ENCODE assay signal across 26 mouse cellular contexts in the genomic region with DNA sequence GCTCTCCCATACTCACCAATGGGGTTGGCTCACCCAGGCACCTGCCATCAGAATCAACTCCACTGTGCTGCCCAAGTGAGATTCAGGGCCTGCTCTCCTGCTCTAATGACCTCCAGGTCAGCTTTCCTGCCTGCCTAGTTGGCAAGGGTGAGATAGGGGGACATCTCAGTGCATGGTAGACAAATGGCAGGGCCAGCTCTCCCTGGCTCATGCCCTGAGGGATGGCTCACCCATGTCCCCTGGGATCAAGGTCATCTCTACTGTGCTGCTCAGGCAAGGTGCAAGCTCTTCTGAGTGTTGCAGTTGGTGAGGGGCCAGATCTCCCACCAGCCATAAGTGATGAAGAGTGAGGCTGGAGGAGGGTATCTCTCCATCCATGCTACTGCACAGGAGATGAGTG.
"Had no signal": no experiment of that assay in that cellular context is flagged by ENCODE, and none has a peak within 500 bp of the region (broad histone marks: within the 10 kb centered on the region; RNA-seq: fewer than 3 reads in every experiment).

No protein-coding gene starts in this region.

- H3K4me3 ChIP-seq: gastrocnemius, adult 2 months; heart, embryonic 13.5 days; heart, embryonic 15.5 days; hindbrain, embryonic 13.5 days; hindbrain, embryonic 15.5 days; intestine, embryonic 15.5 days; kidney, embryonic 15.5 days; limb, embryonic 12.5 days had no signal

- H3K9me3 ChIP-seq: heart, embryonic 15.5 days; hindbrain, embryonic 13.5 days; hindbrain, embryonic 15.5 days; intestine, embryonic 15.5 days; kidney, embryonic 15.5 days; limb, embryonic 12.5 days had no signal

- H3K4me2 ChIP-seq: heart, embryonic 11.5 days; heart, embryonic 13.5 days; heart, embryonic 15.5 days; hindbrain, embryonic 13.5 days; hindbrain, embryonic 15.5 days; intestine, embryonic 15.5 days; kidney, embryonic 15.5 days; limb, embryonic 12.5 days; liver, embryonic 11.5 days had no signal

- H3K36me3 ChIP-seq: heart, embryonic 13.5 days; heart, embryonic 15.5 days; hindbrain, embryonic 13.5 days; hindbrain, embryonic 15.5 days; intestine, embryonic 15.5 days; kidney, embryonic 15.5 days; limb, embryonic 12.5 days had no signal

- ATAC-seq: hindbrain, postnatal 0 days; intestine, embryonic 15.5 days had no signal

- H3K27ac ChIP-seq: gastrocnemius, adult 2 months; heart, embryonic 13.5 days; heart, embryonic 15.5 days; hindbrain, embryonic 13.5 days; hindbrain, embryonic 15.5 days; hindbrain, postnatal 0 days; intestine, embryonic 15.5 days; kidney, embryonic 15.5 days; kidney, postnatal 0 days; limb, embryonic 12.5 days; liver, embryonic 14.5 days had no signal

- DNase-seq: gastrocnemius, adult 2 months; gastrocnemius, postnatal 10 days; gastrocnemius, postnatal 25 days; heart, postnatal 14 days; heart, postnatal 36 days; kidney, adult 11 months; kidney, adult 2 months; kidney, adult 9 months; kidney, postnatal 14 days; kidney, postnatal 36 days; layer of hippocampus, adult 9-11 months; layer of hippocampus, postnatal 36 days; left cerebral cortex, postnatal 4 days; liver had no signal

- H3K9ac ChIP-seq: heart, embryonic 13.5 days; heart, embryonic 15.5 days; hindbrain, embryonic 13.5 days; hindbrain, embryonic 15.5 days; intestine, embryonic 15.5 days; kidney, embryonic 15.5 days; limb, embryonic 12.5 days; liver, embryonic 14.5 days had no signal

- H3K4me1 ChIP-seq: heart, embryonic 15.5 days; hindbrain, embryonic 13.5 days; hindbrain, embryonic 15.5 days; intestine, embryonic 15.5 days; kidney, embryonic 15.5 days; limb, embryonic 12.5 days had no signal

- H3K27me3 ChIP-seq: heart, embryonic 13.5 days; heart, embryonic 15.5 days; hindbrain, embryonic 13.5 days; hindbrain, embryonic 15.5 days; intestine, embryonic 15.5 days; kidney, embryonic 15.5 days; limb, embryonic 12.5 days had no signal
